Mouse (Mus musculus) E14TG2a.4 (cell line): ENCODE data around the gene Proser2.

Experiments used
- CTCF ChIP-seq: conservative IDR thresholded peaks from 2 replicates; pipeline ENCODE4 v1.5.1; 2014; ENCODE audit warnings: low read length
- NANOG ChIP-seq: IDR thresholded peaks from 2 replicates; pipeline ENCODE4 v1.6.1; 2014; ENCODE audit warnings: borderline replicate concordance, low read length, mixed read lengths
- POU5F1 ChIP-seq: IDR thresholded peaks from 2 replicates; pipeline ENCODE4 v1.6.1; 2014; ENCODE audit warnings: low read length, borderline replicate concordance

DNA sequence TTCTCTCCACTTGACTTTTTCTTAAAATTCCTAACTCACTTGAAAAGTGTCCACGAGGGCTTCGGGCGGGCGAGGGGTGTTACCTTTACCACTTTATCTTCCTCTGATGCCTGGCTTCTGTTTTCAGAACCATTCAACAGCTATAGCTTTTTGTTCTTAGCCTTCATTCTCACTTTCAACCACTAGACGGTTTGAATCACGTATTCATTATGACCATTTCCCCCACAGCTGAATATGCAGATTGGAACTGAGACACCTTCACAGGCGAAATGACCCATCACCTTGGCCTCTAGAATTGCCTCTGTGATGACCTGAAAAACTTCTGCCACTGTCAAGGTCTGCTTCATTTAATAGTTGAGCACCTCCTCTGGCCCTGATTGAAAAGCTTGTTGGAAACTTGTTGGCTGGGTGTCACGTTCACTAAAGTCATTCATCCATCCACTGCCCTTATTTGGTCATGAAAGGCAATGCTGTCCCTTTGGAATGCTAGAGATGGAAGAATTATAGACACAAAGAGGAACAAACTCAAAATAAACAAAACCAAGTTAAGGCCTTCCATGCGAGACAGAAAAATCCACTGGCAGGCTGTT, 10.7 kb upstream of the Proser2 start:
- TF ChIP-seq CTCF (no peak), POU5F1 (no peak), NANOG (no peak)
